Mouse (Mus musculus): ENCODE results near the gene Blzf1. TPM values are rescaled to one million over a fixed set of nuclear protein-coding genes. Genes with fewer than 3 reads are reported as not detected.

Gene Blzf1
- total and polyA plus RNA-seq, 3 experiments = 0.97 to 31.7 (median 23.4) TPM

Other genes with a start within 250 kb of the Blzf1 start
- gene Sell, start 245.5 kb downstream of the Blzf1 start, total RNA-seq (2021) = 1 to 10 TPM in 1 of 2 experiments, under 1 TPM in 1; 0.63 to 1.1 TPM
- 0.06 and 0.15 TPM in 2 replicates for gene Sell, start 245.5 kb downstream of the Blzf1 start, polyA plus RNA-seq (2012; rRNA removed)
- gene Selp, start 192.2 kb downstream of the Blzf1 start, total RNA-seq (2021) = 1 to 10 TPM; 1.1 TPM
- gene Selp, start 192.2 kb downstream of the Blzf1 start, polyA plus RNA-seq (2012; rRNA removed) = 0.21 and 0.25 TPM in 2 replicates
- 10 to 100 TPM in 1 of 2 experiments, 1 to 10 TPM in 1; 1.1 to 10.2 TPM for gene F5, start 155.7 kb downstream of the Blzf1 start, total RNA-seq (2021)
- 0.30 and 0.47 TPM in 2 replicates for gene F5, start 155.7 kb downstream of the Blzf1 start, polyA plus RNA-seq (2012; rRNA removed)
- 10 to 100 TPM; 22.1 to 27.8 TPM for gene Slc19a2, start 58.4 kb downstream of the Blzf1 start, total RNA-seq (2021)
- 26.1 and 31.8 TPM in 2 replicates for gene Slc19a2, start 58.4 kb downstream of the Blzf1 start, polyA plus RNA-seq (2012; rRNA removed)
- 10 to 100 TPM in 1 of 2 experiments, 1 to 10 TPM in 1; 7.7 to 12.3 TPM for gene Ccdc181, start 31.9 kb downstream of the Blzf1 start, total RNA-seq (2021)
- 1.6 and 1.7 TPM in 2 replicates for gene Ccdc181, start 31.9 kb downstream of the Blzf1 start, polyA plus RNA-seq (2012; rRNA removed)
- 10 to 100 TPM; 14.0 to 21.0 TPM for gene Nme7, start 3.4 kb downstream of the Blzf1 start, total RNA-seq (2021)
- 9.2 and 11.7 TPM in 2 replicates for gene Nme7, start 3.4 kb downstream of the Blzf1 start, polyA plus RNA-seq (2012; rRNA removed)
- 10 to 100 TPM; 64.2 to 90.6 TPM for gene Atp1b1, start 150.9 kb upstream of the Blzf1 start, total RNA-seq (2021)
- gene Atp1b1, start 150.9 kb upstream of the Blzf1 start, polyA plus RNA-seq (2012; rRNA removed) = 17.0 and 19.2 TPM in 2 replicates